8 mouse cellular contexts compared by ENCODE assay signal in genomic region chr3:34795103-34795983, GRCm38 (mm10).
DNase-seq lines count a peak whose midpoint lies in the region; ATAC-seq lines count a peak whose summit lies in the region.

No protein-coding gene starts in this region.

- peaks cover 29% of the 10 kb centered on the region for H3K4me1 ChIP-seq in embryonic facial prominence, embryonic 10.5 days
- H3K4me1 ChIP-seq in hindbrain, embryonic 10.5 days (replicated peaks), result peaks cover 15% of the 10 kb centered on the region
- peaks cover 4% of the 10 kb centered on the region; the same call in 1 of the 2 replicates for H3K4me1 ChIP-seq in lung, embryonic 16.5 days (replicated peaks; ENCODE audit: control insufficient read depth, insufficient read depth, low read length)

- ATAC-seq in lung, embryonic 16.5 days (ENCODE audit: low read depth), result peak; percentile 94

- H3K9ac ChIP-seq in lung, embryonic 16.5 days (ENCODE audit: low read length), result no peak overlapping the region

- 17% methylated on average over 23 of the region's 23 CpGs for WGBS in embryonic facial prominence, embryonic 10.5 days
- WGBS in hindbrain, embryonic 10.5 days, result 22% methylated on average over 23 of the region's 23 CpGs
- WGBS in lung, embryonic 16.5 days, result 10% methylated on average over 23 of the region's 23 CpGs

- H3K27ac ChIP-seq in embryonic facial prominence, embryonic 10.5 days (replicated peaks), result peak overlapping the region; percentile 69
- H3K27ac ChIP-seq in hindbrain, embryonic 10.5 days, result peak overlapping the region; percentile 59
- H3K27ac ChIP-seq in lung, embryonic 16.5 days (ENCODE audit: low read length), result no peak overlapping the region

- H3K4me2 ChIP-seq in lung, embryonic 16.5 days (ENCODE audit: low read depth, low read length), result peak overlapping the region; percentile 47

- peak; percentile 64 for DNase-seq in kidney, postnatal 10 days
- no peak for DNase-seq in kidney, adult 9 months
- DNase-seq in embryonic facial prominence, embryonic 10.5 days (ENCODE audit: low spot score), result peak; percentile 90
- peak; percentile 82 for DNase-seq in hindbrain, embryonic 10.5 days (ENCODE audit: low spot score)
- DNase-seq in retina, embryonic 14.5 days (ENCODE audit: low spot score), result peak; percentile 69
- no peak for DNase-seq in T-cell, adult 2 months (ENCODE audit: low spot score)
- DNase-seq in c-Kit-positive CD71-positive TER-119-positive erythroid progenitor cells, embryonic 14.5 days (ENCODE audit: low spot score), result no peak

- no peaks in the 10 kb centered on the region for H3K9me3 ChIP-seq in embryonic facial prominence, embryonic 10.5 days
- H3K9me3 ChIP-seq in hindbrain, embryonic 10.5 days, result no peaks in the 10 kb centered on the region
- no peaks in the 10 kb centered on the region for H3K9me3 ChIP-seq in lung, embryonic 16.5 days (ENCODE audit: control insufficient read depth, low read length)

- H3K4me3 ChIP-seq in embryonic facial prominence, embryonic 10.5 days, result peak overlapping the region; percentile 53
- H3K4me3 ChIP-seq in hindbrain, embryonic 10.5 days, result peak overlapping the region; percentile 54
- H3K4me3 ChIP-seq in lung, embryonic 16.5 days (ENCODE audit: low read length), result peak overlapping the region; percentile 25

- peaks cover 14% of the 10 kb centered on the region for H3K27me3 ChIP-seq in embryonic facial prominence, embryonic 10.5 days (replicated peaks; ENCODE audit: low read depth, poor library complexity, severe bottlenecking)
- peaks cover 6% of the 10 kb centered on the region; the same call in 1 of the 2 replicates for H3K27me3 ChIP-seq in hindbrain, embryonic 10.5 days (ENCODE audit: insufficient read depth, poor library complexity, severe bottlenecking)
- H3K27me3 ChIP-seq in lung, embryonic 16.5 days (ENCODE audit: control insufficient read depth, insufficient read depth, low read depth, low read length), result no peaks in the 10 kb centered on the region; the same call in 1 of the 2 replicates

- H3K36me3 ChIP-seq in embryonic facial prominence, embryonic 10.5 days (replicated peaks), result no peaks in the 10 kb centered on the region
- no peaks in the 10 kb centered on the region for H3K36me3 ChIP-seq in hindbrain, embryonic 10.5 days
- no peaks in the 10 kb centered on the region for H3K36me3 ChIP-seq in lung, embryonic 16.5 days (ENCODE audit: control insufficient read depth, insufficient read depth, low read length)

Comparison
In these comparisons a context has a peak if more than half of its experiments do, and no peak if none do; other contexts are left out.
1. DNase-seq: peak in kidney, postnatal 10 days (single experiment), embryonic facial prominence, embryonic 10.5 days (single experiment), hindbrain, embryonic 10.5 days (single experiment) and retina, embryonic 14.5 days (single experiment); none in kidney, adult 9 months (single experiment), T-cell, adult 2 months (single experiment) and c-Kit-positive CD71-positive TER-119-positive erythroid progenitor cells, embryonic 14.5 days (single experiment).
2. Peak in every context shown above with its lines, with median percentiles within 50 percentile points of each other: H3K4me3 ChIP-seq.